Mouse (Mus musculus) 3T3-L1 (cell line): Measurements from ENCODE around the gene Zcchc14.

Experiments used
- DNase-seq: peaks from one replicate; pipeline ENCODE4 v3.0.0-alpha.2; 2015; ENCODE audit warnings: low read depth, low spot score

The Zcchc14 gene

DNA sequence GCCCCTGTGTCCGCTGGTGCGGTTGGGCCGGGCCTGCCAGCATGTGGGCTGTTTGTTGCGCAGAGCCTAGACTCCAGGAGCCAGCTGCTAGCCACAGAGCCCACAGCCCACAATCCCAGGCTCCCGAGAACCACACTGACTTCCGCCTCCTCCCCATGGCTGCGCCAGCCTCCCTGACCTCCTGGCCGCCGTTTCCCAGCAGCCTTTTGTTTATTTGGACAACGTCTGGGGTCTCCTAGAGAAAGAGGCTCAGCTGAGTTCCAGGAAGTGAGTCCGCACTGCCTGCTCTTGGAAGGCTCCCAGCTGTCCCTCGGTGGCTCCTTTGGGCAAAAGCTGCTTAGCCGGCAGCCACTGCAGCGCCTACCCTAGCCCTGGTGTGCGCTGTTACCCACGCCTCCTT, 12.6 kb upstream of the Zcchc14 start:
- no peak for DNase-seq

GRCm38 (mm10) chr8:121663101-121663500, 10.4 kb upstream of the Zcchc14 start:
- no peak for DNase-seq

DNA sequence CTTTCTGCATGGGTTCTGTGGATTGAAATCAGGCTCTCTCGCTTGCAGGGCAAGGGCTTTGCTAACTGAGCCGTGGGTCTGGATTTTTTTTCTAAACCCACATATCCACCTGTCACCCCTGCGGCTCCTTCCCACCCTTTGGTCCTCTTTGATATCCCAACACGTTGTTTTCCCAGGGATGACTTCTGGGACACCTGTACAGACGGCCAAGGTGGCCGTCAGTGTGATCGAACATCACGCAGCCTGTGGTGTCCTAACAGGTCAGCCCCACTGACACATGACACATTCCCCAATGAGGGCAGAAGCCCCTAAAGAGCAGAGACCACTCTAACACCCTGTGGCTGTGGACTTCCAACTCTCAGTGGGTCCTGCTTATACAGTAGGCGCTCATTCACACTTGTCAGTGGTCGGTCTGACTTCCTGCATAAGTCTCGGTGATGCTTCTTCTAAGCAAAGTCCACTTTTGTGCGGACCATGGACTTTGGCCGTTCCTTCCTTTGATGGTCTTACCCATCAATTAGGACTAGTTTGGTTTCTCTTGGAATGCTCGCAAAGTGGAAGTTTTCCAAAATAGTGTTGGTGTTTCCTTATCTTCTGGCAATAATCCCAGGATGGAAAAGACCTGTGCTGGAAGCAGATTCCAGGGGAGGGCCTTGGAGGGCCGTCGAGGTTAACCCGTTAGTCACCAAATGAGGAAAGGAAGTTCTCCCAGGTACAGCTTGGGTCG, 9.1 kb upstream of the Zcchc14 start:
- no peak for DNase-seq

DNA sequence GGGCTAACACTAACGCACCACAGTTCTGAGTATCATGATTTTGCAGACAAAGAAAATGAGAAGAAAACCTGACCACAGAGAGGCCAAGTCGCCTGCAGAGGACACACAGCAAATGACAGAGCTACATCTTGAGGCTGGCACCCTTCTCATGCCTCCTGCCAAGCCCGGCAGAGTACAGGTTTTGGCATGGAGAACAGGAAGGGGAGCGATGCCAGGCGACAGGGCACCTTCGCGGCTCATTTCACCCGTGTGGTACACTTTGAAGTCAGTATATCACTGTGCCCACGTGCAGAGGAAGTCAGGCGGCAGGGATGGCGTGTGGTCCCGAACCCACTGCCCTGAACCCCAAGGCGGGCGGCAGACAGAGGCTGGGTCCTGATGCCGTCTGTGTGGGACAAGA, 7.9 kb upstream of the Zcchc14 start:
- DNase-seq, result no peak

GRCm38 (mm10) chr8:121654966-121655494, 2.3 kb upstream of the Zcchc14 start:
- no peak for DNase-seq

- no peak for DNase-seq
Measured at GRCm38 (mm10) chr8:121654131-121654530, 1.4 kb upstream of the Zcchc14 start.

- DNase-seq, result peak; percentile 48
Measured at GRCm38 (mm10) chr8:121653340-121654019, 779 bp upstream of the Zcchc14 start.

DNA sequence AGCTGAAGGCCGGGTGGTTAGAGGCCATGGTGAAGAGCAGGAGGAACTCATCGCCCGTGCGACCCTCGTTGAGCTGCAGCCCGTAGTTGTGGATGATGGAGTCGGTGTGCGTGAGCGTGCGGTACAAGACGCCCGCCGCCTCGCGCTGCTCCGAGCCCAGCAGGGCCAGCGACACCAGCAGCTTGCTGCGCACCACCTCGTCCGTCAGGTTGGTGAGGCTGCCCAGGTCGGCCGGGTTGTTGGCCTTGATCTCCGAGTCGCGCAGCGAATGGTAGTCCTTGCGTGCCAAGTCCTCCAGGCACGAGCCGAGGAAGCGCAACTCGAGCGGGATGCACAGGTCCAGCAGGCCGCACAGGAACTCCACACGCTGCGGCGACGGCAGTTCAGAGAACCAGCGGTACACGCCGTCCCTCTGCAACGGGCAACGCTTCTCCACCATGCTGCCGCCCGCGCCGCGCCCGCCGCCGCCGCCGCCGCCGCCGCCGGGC, 783 bp downstream of the Zcchc14 start:
- peak; percentile 36 for DNase-seq

- DNase-seq, result no peak
Measured at GRCm38 (mm10) chr8:121651308-121651873, 1.3 kb downstream of the Zcchc14 start.

- DNase-seq, result no peak
Measured at GRCm38 (mm10) chr8:121650389-121651307, 2.1 kb downstream of the Zcchc14 start.

GRCm38 (mm10) chr8:121649904-121650303, 2.8 kb downstream of the Zcchc14 start:
- no peak for DNase-seq

GRCm38 (mm10) chr8:121649423-121649822, 3.3 kb downstream of the Zcchc14 start:
- DNase-seq, result no peak

DNA sequence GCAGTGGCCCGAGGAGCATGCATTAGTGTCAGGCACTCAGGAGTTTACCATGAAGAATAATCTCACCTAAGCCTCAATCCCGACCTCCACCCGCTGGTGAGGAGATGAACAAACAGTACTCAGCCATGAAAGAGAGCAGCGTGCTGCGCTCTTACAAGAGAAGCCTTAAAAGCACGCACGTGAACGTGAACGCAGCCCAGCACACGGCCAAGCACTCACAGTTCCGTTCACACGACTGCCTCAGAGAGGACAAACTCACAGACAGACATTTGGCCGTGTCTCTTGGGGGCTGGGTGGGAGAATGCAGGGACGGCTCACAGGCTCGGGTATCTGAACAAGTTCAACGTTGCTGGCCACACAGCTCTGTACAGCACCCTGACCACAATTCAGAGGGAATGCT, 4.2 kb downstream of the Zcchc14 start:
- no peak for DNase-seq

GRCm38 (mm10) chr8:121647511-121648215, 5.0 kb downstream of the Zcchc14 start:
- DNase-seq, result peak; percentile 28

DNA sequence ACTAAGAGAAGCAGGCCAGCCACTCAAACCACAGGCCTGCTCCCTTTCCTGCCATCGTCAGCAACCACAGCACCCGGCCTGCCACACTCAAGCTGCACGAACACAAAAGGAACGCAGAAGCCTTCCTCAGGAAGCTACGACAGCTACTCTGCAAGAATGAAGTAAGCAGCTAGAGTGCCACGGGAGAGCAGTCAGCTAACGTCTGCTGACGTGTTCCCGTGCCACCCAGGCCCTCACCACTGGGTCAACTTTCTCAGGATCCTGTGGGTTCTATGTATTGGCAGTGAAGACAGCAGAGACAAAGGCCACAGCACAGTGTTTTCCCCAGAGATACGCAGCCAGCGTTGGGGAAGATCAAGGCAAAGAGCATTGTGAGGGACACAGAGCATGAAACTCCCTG, 9.3 kb downstream of the Zcchc14 start:
- DNase-seq, result no peak

GRCm38 (mm10) chr8:121642804-121643203, 9.9 kb downstream of the Zcchc14 start:
- no peak for DNase-seq

DNA sequence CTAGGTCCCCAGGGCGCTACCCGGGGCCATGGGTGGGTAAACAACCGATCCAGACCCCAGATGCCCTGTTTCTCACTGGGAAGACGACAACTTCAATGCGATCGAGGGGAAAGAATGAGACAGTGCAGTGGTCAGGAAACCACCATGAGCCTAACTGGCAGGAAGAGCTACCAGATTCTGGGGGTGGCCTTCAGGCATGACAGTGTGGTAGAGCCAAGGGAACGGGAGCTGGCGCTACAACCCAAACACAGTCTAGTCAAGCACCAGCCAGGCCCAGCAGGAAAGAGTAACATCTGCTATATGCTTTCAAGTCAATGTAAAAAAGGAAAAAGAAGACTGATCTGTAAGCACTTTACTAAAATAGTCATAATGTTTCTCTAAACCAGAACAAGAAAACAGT, 16.5 kb downstream of the Zcchc14 start:
- DNase-seq, result no peak

DNA sequence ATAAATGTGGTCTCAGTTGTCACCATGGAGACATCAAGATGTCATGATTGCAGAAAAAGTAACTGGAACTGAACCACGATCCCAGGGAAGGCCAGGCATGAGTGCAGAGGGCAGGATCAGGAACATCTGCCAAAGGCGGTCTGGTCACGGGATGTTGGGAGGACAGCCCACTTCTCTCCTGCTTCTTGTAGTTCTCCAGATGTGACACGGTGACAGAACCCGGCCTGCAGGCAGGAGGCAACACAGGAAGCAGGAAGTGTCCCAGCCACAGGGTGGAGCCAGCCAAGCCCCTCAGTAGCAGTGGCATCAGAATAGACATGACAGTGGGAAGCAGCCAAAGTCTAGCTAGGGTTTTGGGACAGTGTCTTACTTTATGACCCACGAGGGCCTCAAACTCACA, 17.2 kb downstream of the Zcchc14 start:
- peak; percentile 13 for DNase-seq

DNA sequence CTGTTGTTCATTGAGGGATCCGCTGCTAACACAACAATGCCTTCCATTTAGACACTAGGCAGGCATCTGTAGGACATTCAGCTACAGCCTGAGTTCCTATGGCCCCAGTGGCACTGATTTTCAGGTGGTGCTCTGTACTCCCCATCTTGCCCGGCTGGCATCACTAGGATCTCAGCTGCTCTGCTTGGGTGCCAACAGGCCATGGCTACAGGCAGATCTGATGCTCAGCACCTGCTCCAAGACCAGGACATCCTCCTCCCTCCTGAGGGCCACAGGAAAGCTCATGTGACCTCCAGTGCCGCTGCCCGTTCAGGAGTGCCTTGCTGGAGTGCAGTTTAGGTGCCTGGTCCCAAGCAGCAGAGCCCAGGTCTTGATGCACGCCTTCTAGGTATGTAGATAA, 20.3 kb downstream of the Zcchc14 start:
- DNase-seq, result no peak

DNA sequence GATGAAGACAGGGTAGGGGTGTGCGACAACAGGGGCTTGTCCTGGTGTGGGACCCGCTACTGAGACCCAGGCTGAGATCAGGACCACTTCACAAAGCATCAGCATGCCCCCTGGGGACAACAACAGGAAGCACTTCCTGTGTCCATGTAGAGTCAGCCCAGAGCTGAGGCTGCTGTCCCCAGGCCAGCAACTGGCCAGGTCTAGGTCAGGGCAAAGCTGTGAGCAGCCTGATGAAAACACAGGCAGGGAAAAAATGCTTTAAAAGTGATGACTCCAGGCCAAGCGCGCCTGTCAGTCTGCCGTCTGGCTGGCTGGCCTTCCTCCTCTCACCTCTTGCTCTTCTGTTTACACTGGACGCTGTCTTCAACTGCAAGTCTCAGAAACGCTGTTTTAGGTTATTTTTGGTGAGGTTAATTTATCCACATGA, 21.0 kb downstream of the Zcchc14 start:
- peak; percentile 74 for DNase-seq

GRCm38 (mm10) chr8:121628681-121629080, 24.0 kb downstream of the Zcchc14 start:
- DNase-seq, result peak; percentile 62
